Mouse (Mus musculus) hindbrain, embryonic 15.5 days (tissue): ENCODE data around the gene Gm12248. TPM values are rescaled to one million over a fixed set of nuclear protein-coding genes. Genes with fewer than 3 reads are reported as not detected.
"Not testable (repeated sequence)": the region's sequence is repeated elsewhere in the genome, so short reads cannot be mapped to it uniquely, and the experiment has no call there.

Source experiments
- ATAC-seq: fragments of 200-750 bp; cut with Nextera tagmentation; 2 replicates; pipeline ENCODE4 v1.8.0; 2017; ENCODE audit warnings: low read depth, moderate number of reproducible peaks, moderate TSS enrichment; ENCODE audit not compliant: low FRiP score
- H3K27ac ChIP-seq: fragments of 300-500 bp; sonication (generic); replicated peaks from 2 replicates; pipeline ENCODE4 v1.5.1; 2015; ENCODE audit warnings: mild to moderate bottlenecking, inconsistent platforms
- H3K27me3 ChIP-seq: fragments of 300-500 bp; sonication (generic); 2 replicates; pipeline ENCODE4 v1.6.1; 2015; ENCODE audit warnings: control low read depth, inconsistent platforms
- H3K36me3 ChIP-seq: fragments of 300-500 bp; sonication (generic); 2 replicates; pipeline ENCODE4 v1.6.1; 2015; ENCODE audit warnings: control low read depth, inconsistent platforms
- H3K4me1 ChIP-seq: fragments of 300-500 bp; sonication (generic); replicated peaks from 2 replicates; pipeline ENCODE4 v1.6.1; 2015; ENCODE audit warnings: control low read depth, inconsistent platforms
- H3K4me2 ChIP-seq: fragments of 300-500 bp; sonication (generic); 2 replicates; pipeline ENCODE4 v1.6.1; 2015; ENCODE audit warnings: moderate library complexity, mild to moderate bottlenecking, inconsistent platforms
- H3K4me3 ChIP-seq: fragments of 300-500 bp; sonication (generic); 2 replicates; pipeline ENCODE4 v1.5.1; 2015; ENCODE audit warnings: mild to moderate bottlenecking, inconsistent platforms
- H3K9ac ChIP-seq: fragments of 300-500 bp; sonication (generic); 2 replicates; pipeline ENCODE4 v1.6.1; 2015; ENCODE audit warnings: inconsistent platforms
- H3K9me3 ChIP-seq: fragments of 300-500 bp; sonication (generic); 2 replicates; pipeline ENCODE4 v1.6.1; 2016; ENCODE audit warnings: control low read depth, inconsistent platforms
- WGBS: fragments of 180-500 bp; shearing (Covaris S2); methylation state at CpG from one replicate; pipeline ENCODE4 v1.1.7; 2015; 5-methylcytosine and 5-hydroxymethylcytosine counted together
- polyA plus RNA-seq: library from polyadenylated mRNA; unstranded; fragments of >200 nt; fragmentation: Nextera tagmentation; extraction: Ambion mirVana; gene quantifications from 2 replicates; pipeline ENCODE4 v1.2.1, GENCODE M21; 2015

Gene Gm12248
- polyA plus RNA-seq, 1 experiment from 2014 or later, result 0.16 TPM

DNA sequence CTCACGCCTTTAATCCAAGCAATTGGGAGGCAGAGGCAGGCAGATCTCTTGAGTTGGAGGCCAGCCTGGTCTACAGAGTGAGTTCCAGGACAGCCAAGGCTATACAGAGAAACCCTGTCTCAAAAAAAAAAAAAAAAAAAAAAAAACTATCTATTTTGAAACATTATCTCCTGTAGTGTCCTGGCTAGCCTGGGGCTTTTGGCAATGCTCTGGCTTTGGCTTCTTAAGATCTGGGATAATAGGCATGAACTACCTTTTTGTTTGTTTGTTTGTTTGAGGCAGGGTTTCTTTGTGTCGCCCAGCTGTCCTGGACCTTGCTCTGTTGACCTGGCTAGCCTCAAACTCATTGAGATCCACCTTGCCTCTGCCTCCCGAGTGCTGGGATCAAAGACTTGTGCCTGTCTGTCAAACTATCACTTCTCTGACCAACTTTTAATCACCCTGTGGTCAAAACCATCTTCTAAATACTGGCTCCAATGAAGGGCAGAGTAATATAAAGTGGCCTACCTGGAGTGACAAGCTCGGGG is 8.3 kb upstream of the Gm12248 start:
- H3K9me3 ChIP-seq, result no peaks in the 10 kb centered on the region

DNA sequence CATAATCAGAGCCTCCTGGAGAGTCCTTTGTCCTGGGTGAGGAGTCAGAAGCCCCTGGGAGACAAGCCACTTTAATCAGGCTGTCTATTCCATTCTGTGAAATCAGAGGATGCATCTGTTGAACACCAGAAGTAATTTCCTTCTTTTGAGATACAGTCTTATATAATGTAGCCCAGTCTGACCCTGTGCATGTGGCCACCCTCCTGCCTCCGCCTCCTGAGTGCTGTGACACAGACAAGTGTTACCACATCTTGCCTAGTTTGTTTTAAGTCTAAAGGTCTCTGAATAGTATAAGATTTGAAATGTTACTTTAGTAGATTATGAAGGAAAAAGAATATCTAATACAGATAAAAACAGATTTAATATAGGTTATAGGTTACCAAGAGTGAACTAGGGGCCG is 7.1 kb upstream of the Gm12248 start:
- H3K4me2 ChIP-seq, result no peak overlapping the region
- peaks cover 19% of the 10 kb centered on the region for H3K4me1 ChIP-seq
- no peak overlapping the region for H3K9ac ChIP-seq
- peaks cover 14% of the 10 kb centered on the region for H3K27me3 ChIP-seq
- no peak overlapping the region for H3K27ac ChIP-seq
- ATAC-seq, result no peak
- WGBS, result 94% methylated on average over 2 of the region's 2 CpGs
- H3K36me3 ChIP-seq, result no peaks in the 10 kb centered on the region
- no peak overlapping the region for H3K4me3 ChIP-seq
- no peaks in the 10 kb centered on the region for H3K9me3 ChIP-seq

More for the DNA sequence above, 8.3 kb upstream of the Gm12248 start:
- H3K27me3 ChIP-seq, result peaks cover 11% of the 10 kb centered on the region
- no peak overlapping the region for H3K4me3 ChIP-seq
- ATAC-seq, result no peak
- no peaks in the 10 kb centered on the region for H3K36me3 ChIP-seq
- no peak overlapping the region for H3K9ac ChIP-seq
- H3K4me2 ChIP-seq, result no peak overlapping the region
- peaks cover 30% of the 10 kb centered on the region for H3K4me1 ChIP-seq
- H3K27ac ChIP-seq, result no peak overlapping the region
- 88% methylated on average over 4 of the region's 4 CpGs for WGBS

DNA sequence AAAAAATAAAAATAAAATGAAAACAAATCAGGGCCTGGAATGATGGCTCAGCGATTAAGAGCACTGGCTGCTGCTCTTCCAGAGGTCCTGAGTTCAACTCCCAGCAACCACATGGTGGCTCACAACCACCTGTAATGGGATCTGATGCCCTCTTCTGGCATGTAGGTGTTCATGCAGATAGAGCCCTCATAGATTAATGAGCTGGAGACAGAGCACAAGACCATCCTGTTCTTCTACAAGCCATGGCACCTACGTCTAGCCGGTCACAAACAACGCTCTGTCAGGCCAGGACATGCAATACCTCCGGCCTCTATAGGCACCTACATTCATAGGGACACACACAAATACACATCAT is 5.4 kb upstream of the Gm12248 start:
- H3K9me3 ChIP-seq, H3K4me2 ChIP-seq, H3K9ac ChIP-seq, ATAC-seq, H3K4me3 ChIP-seq, H3K36me3 ChIP-seq, H3K27ac ChIP-seq: not testable (repeated sequence)
- H3K4me1 ChIP-seq, result peaks cover 12% of the 10 kb centered on the region
- WGBS, result 65% methylated on average over 5 of the region's 5 CpGs
- H3K27me3 ChIP-seq, result peaks cover 14% of the 10 kb centered on the region

DNA sequence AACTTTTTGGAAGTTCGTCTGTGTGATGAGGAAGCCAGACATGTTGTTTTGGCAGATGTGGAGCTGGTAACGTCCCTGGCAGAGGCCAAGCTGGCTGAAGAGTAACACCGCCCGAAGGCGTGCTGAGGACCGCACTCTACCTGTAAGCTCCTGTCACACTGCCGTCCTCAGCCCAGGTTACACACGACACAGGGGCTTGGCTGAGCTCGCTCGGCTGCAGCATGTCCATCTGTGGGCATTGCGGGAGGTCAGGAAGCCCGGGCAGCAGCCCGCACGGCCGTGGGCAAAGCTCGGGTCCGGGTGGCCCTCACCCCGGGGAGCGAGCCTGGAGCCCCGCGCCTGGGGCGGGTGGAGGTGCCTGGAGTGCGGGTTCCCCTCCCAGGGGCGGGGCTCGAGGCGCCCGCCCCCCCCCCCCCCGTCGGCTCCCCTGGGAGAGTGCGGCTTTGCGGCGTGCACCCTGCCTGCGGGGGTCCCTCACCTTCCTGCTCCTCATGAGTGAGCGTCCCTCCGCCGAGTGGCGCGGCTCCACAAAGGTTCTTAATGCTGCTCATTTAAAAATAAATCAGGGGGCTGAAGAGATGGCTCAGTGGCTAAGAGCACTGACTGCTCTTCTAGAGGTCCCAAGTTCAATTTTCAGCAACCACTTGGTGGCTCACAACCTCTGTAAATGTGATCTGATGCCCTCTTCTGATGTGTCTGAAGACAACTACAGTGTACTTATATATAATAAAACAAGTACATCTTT is 4.9 kb upstream of the Gm12248 start:
- Histone ChIP-seq H3K4me1 (peaks cover 6% of the 10 kb centered on the region; the same call in 1 of the 2 replicates), H3K27ac (no peak overlapping the region), H3K4me3 (peak overlapping the region; percentile 29), H3K9ac (no peak overlapping the region), H3K9me3 (no peaks in the 10 kb centered on the region), H3K4me2 (peak overlapping the region; percentile 59), H3K36me3 (no peaks in the 10 kb centered on the region), H3K27me3 (peaks cover 14% of the 10 kb centered on the region)
- 0 out of 2 replicates have a peak, but pooled peaks have one; percentile 24 for ATAC-seq
- 3% methylated on average over 30 of the region's 38 CpGs for WGBS

DNA sequence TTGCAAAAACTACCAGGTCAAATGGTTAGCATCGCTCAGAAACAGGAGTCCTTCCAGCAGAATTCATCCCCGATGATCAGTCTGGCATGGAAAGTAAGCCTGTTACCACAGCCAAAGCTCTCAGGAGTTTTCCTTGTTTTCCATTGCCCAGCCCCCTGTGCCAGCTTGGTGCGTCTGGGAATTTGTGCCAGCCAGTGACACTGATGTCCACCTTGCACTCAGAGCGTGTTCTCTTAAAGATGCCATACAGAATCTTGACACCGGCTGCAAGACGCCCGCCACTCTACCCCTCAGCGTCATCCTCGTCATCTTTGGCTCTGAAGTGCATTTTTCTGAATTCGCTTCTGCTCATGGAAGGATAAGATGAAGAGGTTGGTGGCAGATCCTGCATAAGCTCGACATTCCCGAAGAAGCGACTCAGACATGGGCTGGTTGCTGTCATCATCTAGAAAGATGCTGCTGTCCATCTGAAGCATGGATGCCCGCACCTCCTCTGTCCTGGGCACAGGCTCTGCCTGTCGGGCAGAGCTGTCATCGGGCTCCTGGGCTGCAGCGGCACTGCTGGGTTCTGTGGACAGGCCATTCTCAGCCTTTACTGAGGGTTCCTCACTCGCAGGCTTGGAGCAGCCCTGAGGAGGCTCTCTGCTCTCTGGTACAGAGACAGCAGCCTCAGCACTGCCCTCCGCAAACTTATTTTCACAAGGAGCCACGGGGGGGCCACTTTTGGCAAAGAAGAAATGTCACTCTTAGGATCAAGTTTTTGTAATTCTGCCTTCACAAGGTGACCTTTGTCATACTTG is 4.1 kb upstream of the Gm12248 start:
- no peaks in the 10 kb centered on the region for H3K36me3 ChIP-seq
- H3K4me1 ChIP-seq, result peaks cover 5% of the 10 kb centered on the region; the same call in 1 of the 2 replicates
- H3K4me3 ChIP-seq, result peak overlapping the region; percentile 29; the same call in 1 of the 2 replicates
- H3K4me2 ChIP-seq, result peak overlapping the region; percentile 59
- peaks cover 14% of the 10 kb centered on the region for H3K27me3 ChIP-seq
- H3K9me3 ChIP-seq, result no peaks in the 10 kb centered on the region
- ATAC-seq, result no peak
- H3K9ac ChIP-seq, result no peak overlapping the region
- no peak overlapping the region for H3K27ac ChIP-seq
- 52% methylated on average over 20 of the region's 20 CpGs for WGBS

DNA sequence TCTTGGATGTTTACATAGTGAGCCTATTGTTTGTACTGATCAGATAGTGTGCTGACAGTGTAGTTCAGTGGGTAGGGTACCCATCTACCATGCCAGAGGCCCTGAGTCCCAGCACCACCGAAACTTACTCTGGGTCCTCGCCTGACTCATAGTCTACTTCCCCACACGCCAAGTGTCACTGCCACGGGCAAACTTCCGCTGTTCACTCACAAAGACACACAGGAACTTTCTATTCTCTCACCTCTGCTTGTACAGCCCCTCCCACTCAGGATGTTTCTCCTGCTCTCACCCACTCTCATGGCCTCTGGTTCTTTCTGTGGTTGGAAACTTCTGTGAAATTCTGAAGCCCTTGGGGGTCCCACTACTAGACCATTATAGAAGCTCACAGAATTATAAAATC is 3.2 kb upstream of the Gm12248 start:
- no peaks in the 10 kb centered on the region for H3K36me3 ChIP-seq
- no peak for ATAC-seq

DNA sequence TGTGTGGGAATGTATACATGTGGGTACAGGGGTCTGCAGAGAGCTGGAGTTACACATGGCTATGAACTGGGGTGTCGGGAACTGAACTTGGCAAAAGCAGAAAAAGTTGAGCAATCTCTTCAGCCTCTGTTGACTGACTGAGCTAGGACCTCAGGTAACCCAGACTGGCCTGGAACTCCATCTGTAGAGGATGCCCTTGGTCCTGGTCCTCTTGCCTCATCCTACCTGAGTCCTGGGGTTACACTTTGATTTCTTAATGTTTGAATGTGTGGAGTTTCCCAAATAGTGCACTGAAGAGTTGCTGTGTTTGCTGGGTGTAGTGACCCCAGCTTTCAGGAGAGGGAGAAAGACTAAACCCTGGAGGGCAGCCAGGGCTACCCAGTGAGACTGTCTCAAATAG is 2.6 kb upstream of the Gm12248 start:
- Histone ChIP-seq H3K36me3 (no peaks in the 10 kb centered on the region), H3K4me2 (no peak overlapping the region), H3K4me3 (no peak overlapping the region), H3K27ac (no peak overlapping the region), H3K9ac (no peak overlapping the region), H3K27me3 (peaks cover 14% of the 10 kb centered on the region), H3K4me1 (peaks cover 5% of the 10 kb centered on the region; the same call in 1 of the 2 replicates), H3K9me3 (no peaks in the 10 kb centered on the region)
- WGBS, result 93% methylated on average over 1 of the region's 1 CpGs
- no peak for ATAC-seq

More for the DNA sequence above, 3.2 kb upstream of the Gm12248 start:
- Histone ChIP-seq H3K9me3 (no peaks in the 10 kb centered on the region), H3K4me2 (no peak overlapping the region), H3K27me3 (peaks cover 14% of the 10 kb centered on the region), H3K4me1 (peaks cover 5% of the 10 kb centered on the region; the same call in 1 of the 2 replicates), H3K9ac (no peak overlapping the region), H3K4me3 (no peak overlapping the region), H3K27ac (no peak overlapping the region)
- 84% methylated on average over 5 of the region's 5 CpGs for WGBS

DNA sequence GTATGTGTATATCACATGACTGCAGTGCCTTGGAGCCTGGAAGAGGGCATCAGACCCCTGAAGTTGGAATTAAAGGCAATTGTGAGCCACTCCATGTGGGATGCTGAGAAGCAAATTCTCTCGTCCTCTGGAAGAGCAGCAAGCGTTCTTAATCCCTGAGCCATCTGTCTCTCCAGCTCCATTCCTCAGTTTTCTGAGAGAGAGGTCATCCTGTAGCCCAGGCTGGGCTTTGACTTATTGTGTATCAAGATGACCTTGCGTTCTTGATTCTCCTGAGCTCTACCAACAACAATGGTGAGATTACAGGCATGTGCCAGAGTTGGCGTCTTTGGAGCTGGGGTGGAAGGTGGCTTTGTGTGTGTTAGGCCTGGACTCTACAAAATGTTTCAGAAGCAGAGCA is 1.8 kb upstream of the Gm12248 start:
- no peak overlapping the region for H3K9ac ChIP-seq
- no peak for ATAC-seq

DNA sequence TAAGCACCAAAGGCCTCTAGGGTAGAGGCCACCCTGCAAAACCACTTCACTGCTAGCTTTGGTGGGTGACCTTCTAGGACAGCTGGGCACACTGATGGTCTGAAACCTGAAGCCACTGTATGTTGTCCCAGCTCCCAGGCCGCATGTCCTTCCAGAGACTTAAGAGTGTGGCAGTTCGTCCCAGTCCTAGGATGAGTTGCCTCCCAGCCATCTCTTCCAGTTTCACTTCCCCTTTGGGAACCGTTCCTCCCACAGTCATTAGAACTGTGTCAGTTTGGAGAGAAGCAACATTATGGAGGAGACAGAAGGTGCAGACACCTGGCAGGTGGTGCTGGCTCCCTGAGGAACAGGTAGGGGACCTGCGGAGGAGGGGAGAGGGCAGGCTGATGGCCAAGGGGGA is 393 bp downstream of the Gm12248 start:
- ATAC-seq, result no peak
- WGBS, result 64% methylated on average over 4 of the region's 4 CpGs
- H3K4me2 ChIP-seq, result no peak overlapping the region
- no peak overlapping the region for H3K9ac ChIP-seq
- no peaks in the 10 kb centered on the region for H3K9me3 ChIP-seq
- peaks cover under 1% of the 10 kb centered on the region; the same call in 1 of the 2 replicates for H3K4me1 ChIP-seq
- H3K36me3 ChIP-seq, result no peaks in the 10 kb centered on the region
- H3K27me3 ChIP-seq, result 0 out of 2 replicates have a peak, but pooled peaks cover 3% of the 10 kb centered on the region
- H3K27ac ChIP-seq, result no peak overlapping the region
- no peak overlapping the region for H3K4me3 ChIP-seq

More for the DNA sequence above, 1.8 kb upstream of the Gm12248 start:
- H3K27me3 ChIP-seq, result peaks cover 14% of the 10 kb centered on the region
- no peak overlapping the region for H3K4me3 ChIP-seq
- peaks cover 5% of the 10 kb centered on the region; the same call in 1 of the 2 replicates for H3K4me1 ChIP-seq
- WGBS, result 67% methylated on average over 4 of the region's 4 CpGs
- no peak overlapping the region for H3K4me2 ChIP-seq
- H3K9me3 ChIP-seq, result no peaks in the 10 kb centered on the region
- H3K36me3 ChIP-seq, result no peaks in the 10 kb centered on the region
- no peak overlapping the region for H3K27ac ChIP-seq

DNA sequence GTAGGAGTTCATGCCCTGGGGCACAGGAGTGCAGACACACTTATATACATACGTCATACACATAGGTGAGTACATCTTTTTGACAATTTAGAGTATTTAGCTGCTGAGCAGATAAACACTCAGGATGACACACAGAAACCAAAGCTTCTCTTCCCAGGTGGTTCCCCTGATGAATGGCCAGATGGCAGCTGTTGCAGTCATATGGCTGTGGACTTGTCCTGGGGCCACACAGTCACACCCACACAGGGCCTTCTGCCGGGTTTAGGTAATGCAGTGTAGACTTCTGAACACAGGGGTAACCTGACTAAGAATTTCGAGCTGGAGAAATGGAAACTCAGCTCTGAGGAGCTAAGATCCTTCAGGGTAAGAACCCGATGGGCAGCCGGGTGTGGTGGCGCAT is 11.2 kb downstream of the Gm12248 start:
- Histone ChIP-seq H3K27me3 (no peaks in the 10 kb centered on the region), H3K9me3 (no peaks in the 10 kb centered on the region), H3K4me3 (no peak overlapping the region), H3K27ac (no peak overlapping the region), H3K9ac (no peak overlapping the region), H3K4me1 (no peaks in the 10 kb centered on the region), H3K4me2 (no peak overlapping the region), H3K36me3 (no peaks in the 10 kb centered on the region)
- no peak for ATAC-seq
- 90% methylated on average over 6 of the region's 6 CpGs for WGBS

DNA sequence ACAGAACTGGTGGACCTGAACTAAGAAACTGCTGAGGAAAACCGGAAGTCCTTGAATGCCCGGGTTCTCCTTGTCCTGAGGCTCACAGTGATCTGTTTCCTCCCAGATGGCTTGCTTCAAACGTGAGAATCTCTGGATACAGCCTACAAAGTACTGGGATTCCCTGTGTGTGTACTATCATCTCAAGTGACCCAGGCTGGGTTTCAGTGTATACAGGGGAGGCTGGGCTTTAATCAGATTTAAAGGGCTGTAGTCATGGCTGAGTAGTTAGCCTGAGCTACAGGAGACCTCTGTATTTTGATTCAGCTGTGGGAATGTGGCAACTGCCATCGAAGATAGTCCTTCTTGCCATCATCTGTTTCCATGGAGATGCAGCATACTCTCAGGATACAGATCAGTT is 15.7 kb downstream of the Gm12248 start:
- no peak overlapping the region for H3K27ac ChIP-seq
- H3K4me1 ChIP-seq, result no peaks in the 10 kb centered on the region
- no peak for ATAC-seq
- WGBS, result 74% methylated on average over 4 of the region's 4 CpGs
- H3K9me3 ChIP-seq, result no peaks in the 10 kb centered on the region
- no peaks in the 10 kb centered on the region for H3K27me3 ChIP-seq
- H3K4me3 ChIP-seq, result no peak overlapping the region
- H3K4me2 ChIP-seq, result no peak overlapping the region
- no peak overlapping the region for H3K9ac ChIP-seq
- no peaks in the 10 kb centered on the region for H3K36me3 ChIP-seq

DNA sequence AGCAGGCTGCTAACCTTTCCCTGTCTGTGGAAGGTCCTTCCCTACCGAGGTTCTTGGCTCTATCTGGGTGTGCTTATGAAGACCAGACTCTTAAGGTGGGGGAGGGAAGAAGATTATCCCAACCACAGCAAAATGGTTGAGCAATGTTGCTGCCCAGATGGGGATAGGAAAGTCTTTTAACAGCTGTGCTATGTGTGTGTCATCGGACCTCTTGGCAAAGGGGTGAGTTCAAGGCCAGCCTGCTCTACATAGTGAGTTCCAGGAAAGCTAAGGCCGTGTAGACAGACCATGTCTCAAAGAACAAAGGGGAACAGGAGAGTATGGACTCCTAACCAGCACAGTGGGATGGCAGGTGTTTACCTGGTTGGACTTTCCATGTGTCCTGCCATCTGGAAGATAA is 20.0 kb downstream of the Gm12248 start:
- ATAC-seq, result no peak
- no peaks in the 10 kb centered on the region for H3K36me3 ChIP-seq
- H3K4me1 ChIP-seq, result no peaks in the 10 kb centered on the region
- 86% methylated on average over 3 of the region's 3 CpGs for WGBS
- H3K9ac ChIP-seq, result no peak overlapping the region
- H3K4me2 ChIP-seq, result no peak overlapping the region
- no peak overlapping the region for H3K4me3 ChIP-seq
- H3K27ac ChIP-seq, result no peak overlapping the region
- H3K27me3 ChIP-seq, result no peaks in the 10 kb centered on the region
- H3K9me3 ChIP-seq, result no peaks in the 10 kb centered on the region
